Mouse (Mus musculus): Measurements from ENCODE around the gene Tgfbr1. TPM values are rescaled to one million over a fixed set of nuclear protein-coding genes. Genes with fewer than 3 reads are reported as not detected.

Gene Tgfbr1
- polyA plus RNA-seq, 1 experiment from 2014 or later = 52.2 TPM

- no peak overlapping the region for H3K4me3 ChIP-seq
- peaks cover 3% of the 10 kb centered on the region for H3K4me1 ChIP-seq
- WGBS = 41% methylated on average over 6 of the region's 6 CpGs
- peaks cover 13% of the 10 kb centered on the region for H3K27me3 ChIP-seq
- H3K9me3 ChIP-seq = no peaks in the 10 kb centered on the region
- H3K9ac ChIP-seq = no peak overlapping the region
- H3K36me3 ChIP-seq = no peaks in the 10 kb centered on the region
- ATAC-seq (ENCODE audit: low FRiP score, low read depth) = no peak
- no peak overlapping the region for H3K4me2 ChIP-seq (replicated peaks)
- H3K27ac ChIP-seq = no peak overlapping the region
Measured at GRCm38 (mm10) chr4:47430557-47430956, 77.5 kb downstream of the Tgfbr1 start.

GRCm38 (mm10) chr4:47431081-47431480, 78.1 kb downstream of the Tgfbr1 start:
- H3K9me3 ChIP-seq = no peaks in the 10 kb centered on the region
- no peak for ATAC-seq (ENCODE audit: low FRiP score, low read depth)
- H3K4me1 ChIP-seq = peaks cover 8% of the 10 kb centered on the region
- H3K36me3 ChIP-seq = no peaks in the 10 kb centered on the region
- no peak overlapping the region for H3K9ac ChIP-seq
- whole genome bisulfite sequencing = 85% methylated on average over 5 of the region's 5 CpGs
- H3K4me3 ChIP-seq = no peak overlapping the region
- no peak overlapping the region for H3K4me2 ChIP-seq (replicated peaks)
- H3K27ac ChIP-seq = no peak overlapping the region
- H3K27me3 ChIP-seq = peaks cover 18% of the 10 kb centered on the region

- H3K27ac ChIP-seq = no peak overlapping the region
- peaks cover 31% of the 10 kb centered on the region for H3K27me3 ChIP-seq
- WGBS = 87% methylated on average over 7 of the region's 7 CpGs
- no peak overlapping the region for H3K4me2 ChIP-seq (replicated peaks)
- H3K9ac ChIP-seq = no peak overlapping the region
- peaks cover 17% of the 10 kb centered on the region for H3K4me1 ChIP-seq
- ATAC-seq (ENCODE audit: low FRiP score, low read depth) = no peak
- H3K9me3 ChIP-seq = no peaks in the 10 kb centered on the region
- H3K36me3 ChIP-seq = no peaks in the 10 kb centered on the region
- H3K4me3 ChIP-seq = no peak overlapping the region
Measured at GRCm38 (mm10) chr4:47432766-47433165, 79.7 kb downstream of the Tgfbr1 start.

- Histone ChIP-seq H3K4me1 (peaks cover 20% of the 10 kb centered on the region), H3K4me3 (no peak overlapping the region), H3K9me3 (no peaks in the 10 kb centered on the region), H3K27me3 (peaks cover 31% of the 10 kb centered on the region), H3K27ac (no peak overlapping the region), H3K36me3 (no peaks in the 10 kb centered on the region), H3K4me2 (replicated peaks) (no peak overlapping the region; the same call in 1 of the 2 replicates), H3K9ac (no peak overlapping the region)
- no peak for ATAC-seq (ENCODE audit: low FRiP score, low read depth)
- 59% methylated on average over 12 of the region's 12 CpGs for WGBS
Measured at GRCm38 (mm10) chr4:47435131-47435530, 82.1 kb downstream of the Tgfbr1 start.

- H3K36me3 ChIP-seq = no peaks in the 10 kb centered on the region
- WGBS = 38% methylated on average over 28 of the region's 28 CpGs
- no peak overlapping the region for H3K4me3 ChIP-seq
- ATAC-seq (ENCODE audit: low FRiP score, low read depth) = no peak
- no peaks in the 10 kb centered on the region for H3K9me3 ChIP-seq
- H3K9ac ChIP-seq = 0 out of 2 replicates have a peak overlapping the region, but pooled peaks have one; percentile 4
- peaks cover 20% of the 10 kb centered on the region for H3K4me1 ChIP-seq
- no peak overlapping the region for H3K27ac ChIP-seq
- peaks cover 31% of the 10 kb centered on the region for H3K27me3 ChIP-seq
- peak overlapping the region; percentile 34 for H3K4me2 ChIP-seq (replicated peaks)
Measured at GRCm38 (mm10) chr4:47435566-47436360, 82.7 kb downstream of the Tgfbr1 start.

- peak; percentile 86 for ATAC-seq (ENCODE audit: low FRiP score, low read depth)
- Histone ChIP-seq H3K4me1 (peaks cover 20% of the 10 kb centered on the region), H3K27ac (no peak overlapping the region), H3K4me2 (replicated peaks) (peak overlapping the region; percentile 88), H3K36me3 (no peaks in the 10 kb centered on the region), H3K9ac (peak overlapping the region; percentile 80), H3K4me3 (peak overlapping the region; percentile 56), H3K9me3 (no peaks in the 10 kb centered on the region), H3K27me3 (peaks cover 31% of the 10 kb centered on the region)
- WGBS = 1% methylated on average over 33 of the region's 33 CpGs
Measured at GRCm38 (mm10) chr4:47437365-47438340, 84.6 kb downstream of the Tgfbr1 start.

GRCm38 (mm10) chr4:47438956-47439355, 85.9 kb downstream of the Tgfbr1 start:
- peaks cover 31% of the 10 kb centered on the region for H3K27me3 ChIP-seq
- no peaks in the 10 kb centered on the region for H3K36me3 ChIP-seq
- H3K4me2 ChIP-seq (replicated peaks) = no peak overlapping the region
- no peaks in the 10 kb centered on the region for H3K9me3 ChIP-seq
- H3K9ac ChIP-seq = no peak overlapping the region
- no peak overlapping the region for H3K4me3 ChIP-seq
- WGBS = 78% methylated on average over 6 of the region's 6 CpGs
- H3K4me1 ChIP-seq = peaks cover 20% of the 10 kb centered on the region
- no peak for ATAC-seq (ENCODE audit: low FRiP score, low read depth)
- H3K27ac ChIP-seq = no peak overlapping the region

- Histone ChIP-seq H3K4me3 (no peak overlapping the region), H3K36me3 (no peaks in the 10 kb centered on the region), H3K9me3 (no peaks in the 10 kb centered on the region), H3K27me3 (peaks cover 14% of the 10 kb centered on the region), H3K9ac (no peak overlapping the region), H3K4me2 (replicated peaks) (no peak overlapping the region), H3K4me1 (peaks cover 13% of the 10 kb centered on the region; the same call in 1 of the 2 replicates), H3K27ac (no peak overlapping the region)
- ATAC-seq (ENCODE audit: low FRiP score, low read depth) = no peak
- 85% methylated on average over 11 of the region's 11 CpGs for WGBS
Measured at GRCm38 (mm10) chr4:47440951-47441350, 87.9 kb downstream of the Tgfbr1 start.

- no peak overlapping the region for H3K4me2 ChIP-seq (replicated peaks)
- peaks cover 10% of the 10 kb centered on the region for H3K27me3 ChIP-seq
- WGBS = 85% methylated on average over 3 of the region's 3 CpGs
- no peak for ATAC-seq (ENCODE audit: low FRiP score, low read depth)
- no peak overlapping the region for H3K9ac ChIP-seq
- no peaks in the 10 kb centered on the region for H3K4me1 ChIP-seq
- no peaks in the 10 kb centered on the region for H3K9me3 ChIP-seq
- no peaks in the 10 kb centered on the region for H3K36me3 ChIP-seq
- no peak overlapping the region for H3K27ac ChIP-seq
- H3K4me3 ChIP-seq = no peak overlapping the region
Measured at GRCm38 (mm10) chr4:47448526-47448925, 95.5 kb downstream of the Tgfbr1 start.

- H3K27ac ChIP-seq = no peak overlapping the region
- H3K4me3 ChIP-seq = no peak overlapping the region
- no peak overlapping the region for H3K4me2 ChIP-seq (replicated peaks)
- H3K4me1 ChIP-seq = no peaks in the 10 kb centered on the region
- no peaks in the 10 kb centered on the region; the same call in 1 of the 2 replicates for H3K9me3 ChIP-seq
- peaks cover 10% of the 10 kb centered on the region for H3K27me3 ChIP-seq
- WGBS = 48% methylated on average over 5 of the region's 5 CpGs
- no peaks in the 10 kb centered on the region for H3K36me3 ChIP-seq
- no peak overlapping the region for H3K9ac ChIP-seq
- ATAC-seq (ENCODE audit: low FRiP score, low read depth) = no peak
Measured at GRCm38 (mm10) chr4:47449116-47449515, 96.1 kb downstream of the Tgfbr1 start.

- H3K4me1 ChIP-seq = no peaks in the 10 kb centered on the region
- no peaks in the 10 kb centered on the region for H3K36me3 ChIP-seq
- H3K4me2 ChIP-seq (replicated peaks) = no peak overlapping the region
- 31% methylated on average over 18 of the region's 18 CpGs for WGBS
- no peak overlapping the region for H3K27ac ChIP-seq
- no peak for ATAC-seq (ENCODE audit: low FRiP score, low read depth)
- no peak overlapping the region for H3K9ac ChIP-seq
- peaks cover 10% of the 10 kb centered on the region for H3K27me3 ChIP-seq
- H3K9me3 ChIP-seq = no peaks in the 10 kb centered on the region; the same call in 1 of the 2 replicates
- no peak overlapping the region for H3K4me3 ChIP-seq
Measured at GRCm38 (mm10) chr4:47449586-47450522, 96.8 kb downstream of the Tgfbr1 start.
